Mouse (Mus musculus) ES-E14 (cell line): ENCODE measurements around the gene Hand2. TPM values are rescaled to one million over a fixed set of nuclear protein-coding genes. Genes with fewer than 3 reads are reported as not detected.

ENCODE experiments used
- DNase-seq: peaks from one replicate; pipeline ENCODE4 v3.0.0-alpha.2; 2013; ENCODE audit warnings: low read depth, low spot score
- H3K27ac ChIP-seq: 2 replicates; pipeline ENCODE4 v1.5.1; 2012; ENCODE audit warnings: low read depth, mild to moderate bottlenecking, low read length, moderate library complexity, mixed read lengths; ENCODE audit not compliant: poor library complexity, insufficient read depth, severe bottlenecking
- H3K36me3 ChIP-seq: 2 replicates; pipeline ENCODE4 v1.6.1; 2012; ENCODE audit warnings: mild to moderate bottlenecking, low read length, moderate library complexity, mixed read lengths; ENCODE audit not compliant: control insufficient read depth, poor library complexity, insufficient read depth, severe bottlenecking
- H3K4me1 ChIP-seq, 2 experiments: fragments of 150-350 bp in 1 of 2; sonication (generic) in 1 of 2; 2 replicates each; pipeline ENCODE4 v1.6.1; 2012; ENCODE audit warnings: low read length in 2 of 2, mild to moderate bottlenecking in 1 of 2, mixed read lengths in 1 of 2; ENCODE audit not compliant: control insufficient read depth in 2 of 2, insufficient read depth in 2 of 2, poor library complexity in 1 of 2
- H3K4me3 ChIP-seq, 2 experiments: fragments of 150-350 bp in 1 of 2; sonication (generic) in 1 of 2; 2 replicates each; pipeline ENCODE4 v1.5.1; 2012; ENCODE audit warnings: low read length in 2 of 2, low read depth in 1 of 2, mild to moderate bottlenecking in 1 of 2, mixed read lengths in 1 of 2; ENCODE audit not compliant: insufficient read depth in 1 of 2, poor library complexity in 1 of 2, severe bottlenecking in 1 of 2
- H3K9ac ChIP-seq: 2 replicates; pipeline ENCODE4 v1.6.1; 2012; ENCODE audit warnings: low read depth, mild to moderate bottlenecking, low read length, mixed read lengths; ENCODE audit not compliant: poor library complexity, insufficient read depth, severe bottlenecking
- H3K9me3 ChIP-seq: fragments of 150-350 bp; sonication (generic); 2 replicates; pipeline ENCODE4 v1.6.1; 2012; ENCODE audit warnings: low read depth, mild to moderate bottlenecking, low read length; ENCODE audit not compliant: control insufficient read depth, insufficient read depth
- CHD2 ChIP-seq: IDR thresholded peaks from 2 replicates; pipeline ENCODE4 v1.6.1; 2014; ENCODE audit warnings: mild to moderate bottlenecking, low read depth, low read length, inconsistent platforms
- HCFC1 ChIP-seq: IDR thresholded peaks from 2 replicates; pipeline ENCODE4 v1.6.1; 2012; ENCODE audit warnings: low read length, inconsistent platforms, borderline replicate concordance; ENCODE audit not compliant: insufficient read depth
- MAFK ChIP-seq: IDR thresholded peaks from 2 replicates; pipeline ENCODE4 v1.6.1; 2014; ENCODE audit warnings: mild to moderate bottlenecking, low read depth, low read length, inconsistent platforms; ENCODE audit not compliant: insufficient read depth
- ZC3H11A ChIP-seq: IDR thresholded peaks from 2 replicates; pipeline ENCODE4 v1.6.1; 2012; ENCODE audit warnings: low read depth, mild to moderate bottlenecking, inconsistent platforms, low read length, borderline replicate concordance
- ZNF384 ChIP-seq: IDR thresholded peaks from 2 replicates; pipeline ENCODE4 v1.6.1; 2012; ENCODE audit warnings: low read depth, low read length, inconsistent platforms
- in situ Hi-C, 2 experiments: fragments of 600-800 bp; cut with MboI; formaldehyde crosslinking; loops; one replicate each; pipeline ENCODE4 v1.15.1; 2025; ENCODE audit warnings: low sequenced_read_pairs in 2 of 2, inconsistent platforms in 1 of 2; ENCODE audit not compliant: unreplicated experiment in 2 of 2
- total RNA-seq: library from RNA; depleted of rRNA; stranded (reverse); fragments of 300-350 nt; gene quantifications from 2 replicates; pipeline ENCODE4 v1.2.3, GENCODE M21; 2012

Gene Hand2
- total RNA-seq, 1 experiment, result 0.18 TPM

- H3K36me3 ChIP-seq, result no peaks in the 10 kb centered on the region
- no peaks in the 10 kb centered on the region for H3K9me3 ChIP-seq
- TF ChIP-seq ZNF384 (no peak), HCFC1 (no peak), ZC3H11A (no peak), MAFK (no peak), CHD2 (no peak)
- no peak for DNase-seq
- no peak overlapping the region for H3K4me3 ChIP-seq
- no peak overlapping the region for H3K9ac ChIP-seq
- no peaks in the 10 kb centered on the region for H3K4me1 ChIP-seq
- no peak overlapping the region for H3K27ac ChIP-seq
- in situ Hi-C loops, result no loop called here
These were observed 6.6 kb upstream of the Hand2 start for GRCm38 (mm10) chr8:57314216-57314615.

GRCm38 (mm10) chr8:57315471-57315870 is 5.3 kb upstream of the Hand2 start:
- TF ChIP-seq MAFK (no peak), ZC3H11A (no peak)
- H3K4me1 ChIP-seq, result no peaks in the 10 kb centered on the region
- no peaks in the 10 kb centered on the region for H3K36me3 ChIP-seq
- H3K4me3 ChIP-seq, result no peak overlapping the region
- H3K9ac ChIP-seq, result no peak overlapping the region
- H3K9me3 ChIP-seq, result no peaks in the 10 kb centered on the region
- in situ Hi-C loops, result no loop called here
- no peak overlapping the region for H3K27ac ChIP-seq
- DNase-seq, result no peak

- no peak for DNase-seq
- H3K27ac ChIP-seq, result no peak overlapping the region
- no peak for TF ChIP-seq MAFK
- TF ChIP-seq HCFC1, result no peak
- no peak for TF ChIP-seq ZC3H11A
- TF ChIP-seq CHD2, result no peak
- no peak for TF ChIP-seq ZNF384
- no peak overlapping the region for H3K9ac ChIP-seq
- no peaks in the 10 kb centered on the region for H3K36me3 ChIP-seq
- H3K4me3 ChIP-seq, result no peak overlapping the region
- no peaks in the 10 kb centered on the region for H3K9me3 ChIP-seq
- in situ Hi-C loops, result no loop called here
- H3K4me1 ChIP-seq, result peaks cover 0 to under 1% of the 10 kb centered on the region in 2 experiments; a peak in 2 of 4 replicates
These were observed 3.7 kb upstream of the Hand2 start for GRCm38 (mm10) chr8:57317107-57317506.

DNA sequence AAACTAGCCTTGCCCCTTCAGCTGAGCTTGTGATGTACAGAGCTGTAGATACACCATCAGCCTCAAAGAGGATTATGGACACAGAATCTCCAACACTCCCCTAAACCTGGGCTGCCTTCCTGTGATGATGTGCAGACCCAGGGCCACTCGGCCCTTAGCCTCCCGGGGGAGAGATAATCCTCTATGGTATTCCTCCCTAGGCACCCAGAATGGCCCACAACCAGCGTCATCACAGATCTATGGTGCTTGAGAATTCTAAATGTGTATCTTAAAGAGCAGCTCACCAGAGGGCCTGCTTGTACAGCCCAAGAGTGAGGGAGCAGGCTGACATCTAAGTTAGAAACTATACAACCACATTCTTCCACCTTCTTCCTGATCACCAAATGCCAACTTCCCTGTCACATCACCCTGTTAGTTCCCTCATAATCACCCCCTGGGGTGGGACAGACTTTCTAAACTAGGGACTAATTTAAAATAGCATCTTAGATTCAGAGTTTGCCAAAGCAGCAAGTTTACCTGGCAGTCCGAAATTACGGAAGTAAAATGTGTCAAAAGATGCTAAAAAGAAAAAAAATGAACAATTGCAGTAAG is 2.8 kb upstream of the Hand2 start:
- Histone ChIP-seq H3K9me3 (no peaks in the 10 kb centered on the region), H3K36me3 (no peaks in the 10 kb centered on the region), H3K4me1 (peaks cover 0 to 4% of the 10 kb centered on the region in 2 experiments; a peak in 2 of 4 replicates), H3K27ac (no peak overlapping the region), H3K9ac (no peak overlapping the region), H3K4me3 (no peak overlapping the region)
- in situ Hi-C loops, result no loop called here
- no peak for DNase-seq
- TF ChIP-seq HCFC1 (no peak), CHD2 (no peak), ZNF384 (no peak), MAFK (no peak), ZC3H11A (no peak)
